Mouse (Mus musculus) neural tube, embryonic 13.5 days (tissue): ENCODE results near the gene Pkd2. TPM values are rescaled to one million over a fixed set of nuclear protein-coding genes. Genes with fewer than 3 reads are reported as not detected.

Experiments
- ATAC-seq: fragments of 200-750 bp; cut with Nextera tagmentation; 2 replicates; pipeline ENCODE4 v1.8.0; 2017; ENCODE audit warnings: low read depth, mild to moderate bottlenecking, moderate TSS enrichment, moderate library complexity
- H3K27ac ChIP-seq: fragments of 300-500 bp; sonication (generic); replicated peaks from 2 replicates; pipeline ENCODE4 v1.5.1; 2015; ENCODE audit warnings: moderate library complexity, mild to moderate bottlenecking, inconsistent platforms
- H3K27me3 ChIP-seq: fragments of 300-500 bp; sonication (generic); 2 replicates; pipeline ENCODE4 v1.6.1; 2015; ENCODE audit warnings: mild to moderate bottlenecking, inconsistent platforms
- H3K36me3 ChIP-seq: fragments of 300-500 bp; sonication (generic); 2 replicates; pipeline ENCODE4 v1.6.1; 2015; ENCODE audit warnings: mild to moderate bottlenecking, inconsistent platforms
- H3K4me1 ChIP-seq: fragments of 300-500 bp; sonication (generic); replicated peaks from 2 replicates; pipeline ENCODE4 v1.6.1; 2015; ENCODE audit warnings: inconsistent platforms
- H3K4me2 ChIP-seq: fragments of 300-500 bp; sonication (generic); 2 replicates; pipeline ENCODE4 v1.6.1; 2015; ENCODE audit warnings: inconsistent platforms, mild to moderate bottlenecking, moderate library complexity
- H3K4me3 ChIP-seq: fragments of 300-500 bp; sonication (generic); 2 replicates; pipeline ENCODE4 v1.5.1; 2015; ENCODE audit warnings: mild to moderate bottlenecking, inconsistent platforms
- H3K9ac ChIP-seq: fragments of 300-500 bp; sonication (generic); 2 replicates; pipeline ENCODE4 v1.6.1; 2015; ENCODE audit warnings: moderate library complexity, mild to moderate bottlenecking, inconsistent platforms
- H3K9me3 ChIP-seq: fragments of 300-500 bp; sonication (generic); 2 replicates; pipeline ENCODE4 v1.6.1; 2016; ENCODE audit warnings: inconsistent platforms
- WGBS: fragments of 180-500 bp; shearing (Covaris S2); methylation state at CpG from one replicate; pipeline ENCODE4 v1.1.7; 2015; 5-methylcytosine and 5-hydroxymethylcytosine counted together
- polyA plus RNA-seq: library from polyadenylated mRNA; unstranded; fragments of >200 nt; fragmentation: Nextera tagmentation; extraction: Ambion mirVana; gene quantifications from 2 replicates; pipeline ENCODE4 v1.2.1, GENCODE M21; 2015

The Pkd2 gene
- polyA plus RNA-seq, 1 experiment from 2014 or later: 9.6 TPM

DNA sequence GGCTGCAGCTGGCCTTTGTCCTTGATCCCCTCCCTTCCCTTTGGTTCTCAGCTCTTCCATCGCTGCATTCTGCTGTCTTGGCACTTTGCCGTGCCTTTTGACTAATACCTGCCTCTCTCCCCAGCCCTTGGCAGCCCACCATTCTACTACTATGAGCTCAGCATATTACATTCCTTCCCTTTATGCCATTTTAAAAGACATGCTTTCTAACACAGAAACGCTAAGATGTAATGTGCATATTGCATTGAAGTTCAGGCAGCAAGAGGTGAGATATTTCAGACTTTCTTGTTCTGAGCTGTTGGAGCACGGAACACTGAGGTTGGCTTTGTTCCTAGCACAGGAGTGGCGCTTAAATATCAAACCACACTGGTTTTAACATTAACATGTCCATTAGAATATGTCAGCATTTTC is 11.7 kb downstream of the Pkd2 start:
- Histone ChIP-seq H3K4me2 (no peak overlapping the region), H3K36me3 (peaks cover 55% of the 10 kb centered on the region), H3K9me3 (no peaks in the 10 kb centered on the region), H3K27ac (no peak overlapping the region), H3K4me1 (no peaks in the 10 kb centered on the region), H3K27me3 (no peaks in the 10 kb centered on the region), H3K9ac (no peak overlapping the region), H3K4me3 (no peak overlapping the region)
- no peak for ATAC-seq
- 88% methylated on average over 5 of the region's 5 CpGs for WGBS

DNA sequence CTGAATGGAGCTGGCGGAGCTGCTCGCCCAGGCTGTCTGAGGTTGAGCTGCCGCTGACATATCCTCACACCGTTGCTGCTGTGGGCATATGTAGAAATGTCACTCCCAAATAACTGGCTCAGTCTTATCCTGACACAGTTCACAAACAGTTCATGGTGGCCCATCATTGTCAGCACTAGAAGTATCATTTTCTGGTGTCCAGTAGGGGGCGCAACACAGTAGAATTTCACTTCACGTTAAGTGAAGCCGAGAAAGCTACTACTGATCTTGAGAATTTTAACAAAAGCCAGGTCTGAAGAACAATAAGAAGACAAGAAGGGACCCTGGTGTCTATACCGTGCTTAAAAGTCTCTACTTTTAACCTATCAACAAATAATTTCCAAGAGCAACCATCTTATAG is 13.1 kb downstream of the Pkd2 start:
- H3K36me3 ChIP-seq: peaks cover 50% of the 10 kb centered on the region
- H3K4me2 ChIP-seq: no peak overlapping the region
- H3K27me3 ChIP-seq: no peaks in the 10 kb centered on the region
- 91% methylated on average over 8 of the region's 8 CpGs for WGBS
- no peak overlapping the region for H3K27ac ChIP-seq
- H3K4me1 ChIP-seq: no peaks in the 10 kb centered on the region
- H3K9me3 ChIP-seq: no peaks in the 10 kb centered on the region
- no peak overlapping the region for H3K9ac ChIP-seq
- H3K4me3 ChIP-seq: no peak overlapping the region
- no peak for ATAC-seq

DNA sequence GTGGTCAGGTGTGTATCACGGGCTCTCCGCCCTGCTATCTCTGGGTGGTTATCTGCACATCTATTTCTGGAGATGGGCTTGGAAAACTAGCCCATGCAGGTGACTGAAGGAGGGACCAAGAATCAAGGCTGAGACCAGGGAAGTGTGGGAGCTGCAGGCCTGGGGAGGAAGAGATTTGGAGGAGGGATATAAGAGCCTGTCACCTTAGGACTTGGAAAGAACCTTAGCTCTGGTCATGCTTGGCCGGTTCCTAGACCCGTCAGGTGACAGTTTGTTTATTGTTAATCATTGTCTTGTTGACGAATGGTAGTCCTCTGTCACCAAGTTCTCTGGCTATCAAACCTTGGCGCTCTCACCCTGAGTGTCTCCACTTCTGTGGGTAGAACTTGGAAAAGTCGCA is 21.1 kb downstream of the Pkd2 start:
- no peak overlapping the region for H3K4me2 ChIP-seq
- 87% methylated on average over 7 of the region's 7 CpGs for whole genome bisulfite sequencing
- H3K36me3 ChIP-seq: peaks cover 73% of the 10 kb centered on the region
- H3K4me1 ChIP-seq: no peaks in the 10 kb centered on the region
- no peaks in the 10 kb centered on the region for H3K9me3 ChIP-seq
- no peak overlapping the region for H3K9ac ChIP-seq
- H3K4me3 ChIP-seq: no peak overlapping the region
- H3K27me3 ChIP-seq: no peaks in the 10 kb centered on the region
- H3K27ac ChIP-seq: no peak overlapping the region
- ATAC-seq: no peak

GRCm38 (mm10) chr5:104482856-104483255 is 23.6 kb downstream of the Pkd2 start:
- WGBS: 73% methylated on average over 8 of the region's 8 CpGs
- peaks cover 83% of the 10 kb centered on the region for H3K36me3 ChIP-seq

DNA sequence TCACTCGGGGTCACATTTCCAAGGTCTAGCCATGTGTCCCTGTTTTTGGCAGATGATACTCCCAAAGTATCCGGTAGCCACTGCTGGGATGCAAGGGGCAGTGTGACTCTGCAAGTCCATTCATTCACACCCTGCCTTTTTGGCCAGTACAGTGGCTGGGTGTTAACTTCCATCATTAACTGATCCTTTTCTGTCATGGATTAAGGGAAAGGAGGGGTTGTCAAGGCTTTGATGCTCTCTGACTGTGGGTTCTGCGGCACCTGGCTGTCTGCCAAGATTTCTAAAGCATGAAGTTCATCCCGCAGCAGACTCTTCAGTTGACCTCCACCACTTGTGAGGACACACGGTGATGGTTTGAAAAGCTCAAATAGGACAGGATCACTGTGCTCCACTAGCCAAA is 32.3 kb downstream of the Pkd2 start:
- Histone ChIP-seq H3K4me3 (no peak overlapping the region), H3K36me3 (peaks cover 85% of the 10 kb centered on the region), H3K4me2 (no peak overlapping the region), H3K4me1 (no peaks in the 10 kb centered on the region), H3K9ac (no peak overlapping the region), H3K9me3 (no peaks in the 10 kb centered on the region), H3K27me3 (no peaks in the 10 kb centered on the region), H3K27ac (no peak overlapping the region)
- ATAC-seq: no peak
- 71% methylated on average over 5 of the region's 5 CpGs for WGBS

More at GRCm38 (mm10) chr5:104482856-104483255, 23.6 kb downstream of the Pkd2 start:
- Histone ChIP-seq H3K27me3 (no peaks in the 10 kb centered on the region), H3K4me2 (no peak overlapping the region), H3K9ac (no peak overlapping the region), H3K4me3 (no peak overlapping the region), H3K27ac (no peak overlapping the region), H3K4me1 (no peaks in the 10 kb centered on the region), H3K9me3 (no peaks in the 10 kb centered on the region)
- no peak for ATAC-seq

- H3K4me2 ChIP-seq: no peak overlapping the region
- no peak for ATAC-seq
- WGBS: 91% methylated on average over 2 of the region's 2 CpGs
Measured at GRCm38 (mm10) chr5:104504883-104505282, 45.6 kb downstream of the Pkd2 start.

GRCm38 (mm10) chr5:104507829-104508194 is 48.6 kb downstream of the Pkd2 start:
- Histone ChIP-seq H3K9me3 (no peaks in the 10 kb centered on the region), H3K9ac (no peak overlapping the region), H3K4me3 (peak overlapping the region; percentile 85), H3K27me3 (no peaks in the 10 kb centered on the region), H3K4me2 (peak overlapping the region; percentile 76), H3K27ac (no peak overlapping the region), H3K4me1 (peaks cover 19% of the 10 kb centered on the region), H3K36me3 (peaks cover 15% of the 10 kb centered on the region)
- ATAC-seq: peak; percentile 36
- 2% methylated on average over 2 of the region's 2 CpGs for WGBS

More at GRCm38 (mm10) chr5:104504883-104505282, 45.6 kb downstream of the Pkd2 start:
- peaks cover 12% of the 10 kb centered on the region for H3K4me1 ChIP-seq
- H3K9me3 ChIP-seq: no peaks in the 10 kb centered on the region
- no peaks in the 10 kb centered on the region for H3K27me3 ChIP-seq
- no peak overlapping the region for H3K27ac ChIP-seq
- H3K36me3 ChIP-seq: peaks cover 32% of the 10 kb centered on the region
- no peak overlapping the region for H3K9ac ChIP-seq
- H3K4me3 ChIP-seq: no peak overlapping the region

DNA sequence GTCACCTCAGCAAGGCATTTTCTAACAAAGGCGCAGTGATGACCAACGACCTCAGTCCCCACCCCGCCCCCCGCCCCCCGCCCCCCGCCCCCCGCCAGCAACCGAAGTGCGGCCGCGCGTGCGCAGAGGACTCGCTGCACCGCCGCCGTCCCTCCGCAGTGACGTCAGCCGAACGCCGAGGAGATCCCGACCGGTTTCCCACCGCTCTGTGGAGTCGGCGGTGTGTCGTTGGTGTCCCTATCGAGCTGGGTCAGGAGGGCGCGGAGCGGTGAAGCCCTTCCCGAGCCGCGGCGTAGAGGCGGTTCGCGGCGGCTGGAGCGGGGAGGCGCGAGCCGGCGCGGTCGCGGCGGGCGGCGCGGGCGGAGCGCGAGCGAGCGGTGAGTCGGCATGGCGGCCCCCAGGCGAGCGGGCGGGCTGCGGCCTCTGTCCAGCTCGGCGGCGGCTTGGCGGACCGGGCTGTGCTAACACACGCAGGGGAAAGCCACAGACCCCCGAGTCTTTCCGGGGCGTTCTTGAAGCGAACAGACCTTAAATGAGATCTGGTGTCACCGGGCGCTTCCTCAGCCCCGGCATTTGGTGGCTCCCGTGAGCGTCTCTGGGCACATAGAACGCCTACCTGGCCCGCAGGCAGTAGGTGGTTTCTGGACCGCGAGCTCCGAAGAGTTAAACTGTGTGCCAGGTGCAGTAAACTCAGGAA is 49.1 kb downstream of the Pkd2 start, which contains the start of gene BC005561:
Gene BC005561, plus strand, starts transcription at position 158 of the 697 bp plus-strand sequence.
- WGBS: under 1% methylated on average over 63 of the region's 83 CpGs

GRCm38 (mm10) chr5:104511211-104511610 is 52.0 kb downstream of the Pkd2 start:
- Histone ChIP-seq H3K36me3 (peaks cover 25% of the 10 kb centered on the region), H3K4me1 (peaks cover 19% of the 10 kb centered on the region), H3K9me3 (peaks cover 24% of the 10 kb centered on the region), H3K4me2 (no peak overlapping the region), H3K27ac (no peak overlapping the region), H3K27me3 (no peaks in the 10 kb centered on the region), H3K9ac (no peak overlapping the region), H3K4me3 (no peak overlapping the region)
- no peak for ATAC-seq
- WGBS: 90% methylated on average over 3 of the region's 3 CpGs

More for the DNA sequence above, 49.1 kb downstream of the Pkd2 start, which contains the start of gene BC005561:
- H3K27me3 ChIP-seq: no peaks in the 10 kb centered on the region
- H3K4me2 ChIP-seq: peak within 1 kb of the TSS; percentile 76
- ATAC-seq: peak; percentile 93
- peak within 1 kb of the TSS; percentile 87 for H3K9ac ChIP-seq
- peak within 1 kb of the TSS; percentile 85 for H3K4me3 ChIP-seq
- peaks cover 14% of the 10 kb centered on the region for H3K36me3 ChIP-seq
- H3K27ac ChIP-seq: peak within 1 kb of the TSS; percentile 93
- peaks cover 4% of the 10 kb centered on the region for H3K9me3 ChIP-seq
- H3K4me1 ChIP-seq: peaks cover 19% of the 10 kb centered on the region

DNA sequence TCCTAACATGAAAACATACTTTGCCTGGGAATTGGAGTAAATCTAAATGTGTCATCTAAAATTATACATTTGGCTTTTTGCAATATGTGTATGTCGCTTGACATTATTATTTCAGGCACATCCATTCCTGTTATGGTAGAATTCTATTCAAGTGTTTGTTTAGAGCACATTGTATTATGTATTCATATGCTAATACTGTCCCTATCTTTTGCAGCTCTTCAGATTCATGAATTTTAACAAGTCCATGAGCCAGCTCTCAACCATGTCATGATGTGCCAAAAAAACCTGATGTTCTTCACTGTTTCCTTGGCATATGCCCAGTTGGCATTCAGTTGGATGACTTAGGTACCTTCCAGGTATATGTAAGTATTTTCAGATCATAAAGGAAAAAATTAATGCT is 79.4 kb downstream of the Pkd2 start:
- H3K9ac ChIP-seq: no peak overlapping the region
- peaks cover 6% of the 10 kb centered on the region; the same call in 1 of the 2 replicates for H3K9me3 ChIP-seq
- H3K27me3 ChIP-seq: no peaks in the 10 kb centered on the region
- peaks cover 61% of the 10 kb centered on the region for H3K36me3 ChIP-seq
- H3K4me2 ChIP-seq: no peak overlapping the region
- no peak overlapping the region for H3K4me3 ChIP-seq
- H3K4me1 ChIP-seq: no peaks in the 10 kb centered on the region
- ATAC-seq: no peak
- H3K27ac ChIP-seq: no peak overlapping the region
- 94% methylated on average over 1 of the region's 1 CpGs for WGBS

DNA sequence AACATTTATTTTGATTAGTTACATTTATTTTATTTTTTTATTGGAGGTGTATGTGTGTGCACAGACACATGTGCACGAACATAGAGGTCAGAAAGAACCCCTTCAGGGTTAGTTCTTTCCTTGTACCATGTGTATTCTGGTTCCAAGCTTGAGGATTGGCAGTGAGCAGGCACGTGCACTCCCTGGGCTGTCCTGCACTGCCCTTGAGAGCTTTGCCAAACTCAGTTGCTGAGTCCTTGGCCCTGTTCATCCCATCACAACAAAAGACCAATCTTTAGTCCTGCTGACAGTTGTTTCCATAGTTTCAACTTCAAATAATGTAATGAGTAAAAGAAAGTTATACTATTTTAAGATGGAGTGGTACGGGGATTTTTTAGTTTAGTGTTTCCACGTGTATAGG is 80.1 kb downstream of the Pkd2 start:
- Histone ChIP-seq H3K9ac (no peak overlapping the region), H3K27ac (no peak overlapping the region), H3K4me3 (no peak overlapping the region), H3K27me3 (no peaks in the 10 kb centered on the region), H3K4me1 (no peaks in the 10 kb centered on the region), H3K4me2 (no peak overlapping the region), H3K9me3 (peaks cover 6% of the 10 kb centered on the region; the same call in 1 of the 2 replicates), H3K36me3 (peaks cover 69% of the 10 kb centered on the region)
- no peak for ATAC-seq
- WGBS: 96% methylated on average over 4 of the region's 4 CpGs
